Mouse (Mus musculus) embryonic facial prominence, embryonic 13.5 days (tissue): Measurements from ENCODE around the gene Golm1. TPM values are rescaled to one million over a fixed set of nuclear protein-coding genes. Genes with fewer than 3 reads are reported as not detected.
"Not testable (repeated sequence)": the region's sequence is repeated elsewhere in the genome, so short reads cannot be mapped to it uniquely, and the experiment has no call there.

Experiments used
- ATAC-seq: fragments of 200-750 bp; cut with Nextera tagmentation; 2 replicates; pipeline ENCODE4 v1.8.0; 2017; ENCODE audit warnings: low read depth; ENCODE audit not compliant: insufficient number of reproducible peaks, insufficient read depth, low FRiP score, low TSS enrichment
- H3K27ac ChIP-seq: fragments of 300-500 bp; sonication (generic); 2 replicates; pipeline ENCODE4 v1.5.1; 2015; ENCODE audit warnings: moderate library complexity, mild to moderate bottlenecking, inconsistent platforms
- H3K27me3 ChIP-seq: fragments of 300-500 bp; sonication (generic); 2 replicates; pipeline ENCODE4 v1.6.1; 2015; ENCODE audit warnings: mild to moderate bottlenecking, inconsistent platforms
- H3K36me3 ChIP-seq: fragments of 300-500 bp; sonication (generic); 2 replicates; pipeline ENCODE4 v1.6.1; 2015; ENCODE audit warnings: mild to moderate bottlenecking, inconsistent platforms
- H3K4me1 ChIP-seq: fragments of 300-500 bp; sonication (generic); 2 replicates; pipeline ENCODE4 v1.6.1; 2015; ENCODE audit warnings: inconsistent platforms
- H3K4me2 ChIP-seq: fragments of 300-500 bp; sonication (generic); 2 replicates; pipeline ENCODE4 v1.6.1; 2015; ENCODE audit warnings: moderate library complexity, mild to moderate bottlenecking, inconsistent platforms
- H3K4me3 ChIP-seq: fragments of 300-500 bp; sonication (generic); 2 replicates; pipeline ENCODE4 v1.5.1; 2015; ENCODE audit warnings: mild to moderate bottlenecking, inconsistent platforms
- H3K9ac ChIP-seq: fragments of 300-500 bp; sonication (generic); 2 replicates; pipeline ENCODE4 v1.6.1; 2015; ENCODE audit warnings: mild to moderate bottlenecking, inconsistent platforms
- H3K9me3 ChIP-seq: fragments of 300-500 bp; sonication (generic); 2 replicates; pipeline ENCODE4 v1.6.1; 2016; ENCODE audit warnings: inconsistent platforms
- WGBS: fragments of 180-500 bp; shearing (Covaris S2); methylation state at CpG from one replicate; pipeline ENCODE4 v1.1.7; 2015; ENCODE audit warnings: mixed read lengths; 5-methylcytosine and 5-hydroxymethylcytosine counted together
- polyA plus RNA-seq: library from polyadenylated mRNA; unstranded; fragments of >200 nt; fragmentation: Nextera tagmentation; extraction: Ambion mirVana; gene quantifications from 2 replicates; pipeline ENCODE4 v1.2.1, GENCODE M21; 2015

Golm1 gene
- 44.7 and 46.0 TPM in 2 replicates for polyA plus RNA-seq

DNA sequence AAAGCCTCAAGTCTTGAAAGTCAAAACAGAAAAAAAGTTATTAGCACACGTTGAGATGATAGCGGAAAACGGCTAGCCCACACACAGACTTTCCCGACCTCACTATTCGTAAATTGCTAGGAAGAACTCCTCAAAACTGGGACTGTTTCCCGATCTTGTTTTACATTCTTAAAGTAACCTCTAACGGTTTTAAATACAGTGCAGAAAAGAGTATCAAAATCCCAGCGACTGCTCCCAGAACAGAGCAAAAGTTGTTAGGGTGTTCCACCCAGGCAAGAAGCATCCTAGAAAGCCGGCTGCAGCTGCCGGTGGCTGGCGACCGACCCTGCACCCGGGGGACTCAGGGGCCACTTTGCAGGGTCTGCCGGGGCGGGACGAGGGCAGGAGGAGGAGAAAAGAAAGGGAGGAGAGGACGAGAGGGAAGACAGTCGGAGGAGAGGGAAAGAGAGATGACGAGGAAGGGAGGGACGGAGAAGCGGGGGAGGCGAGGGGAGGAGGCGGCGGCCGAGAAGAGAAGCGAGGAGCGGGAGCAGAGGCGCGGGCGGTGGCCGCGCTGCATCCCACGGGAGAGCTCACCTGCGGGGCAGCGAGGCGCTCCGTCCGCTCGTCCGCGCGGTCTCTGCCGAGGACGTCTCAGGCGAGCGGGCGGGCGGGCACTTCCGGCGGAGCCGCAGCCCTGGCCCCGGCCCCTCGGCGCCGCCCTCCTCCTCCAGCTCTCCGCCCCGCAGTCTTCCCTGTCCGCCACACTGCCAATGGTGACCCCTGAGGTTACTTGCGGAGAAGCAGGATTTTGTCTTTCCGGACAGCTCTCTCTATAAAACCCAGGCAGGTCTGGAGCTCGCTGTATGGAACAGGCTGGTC lies at the start of gene Golm1:
Gene Golm1 (minus strand): TSS at position 661 of the 861 bp plus-strand sequence.
- peaks cover 17% of the 10 kb centered on the region for H3K4me1 ChIP-seq
- H3K27me3 ChIP-seq: no peaks in the 10 kb centered on the region
- no peaks in the 10 kb centered on the region for H3K9me3 ChIP-seq
- under 1% methylated on average over 49 of the region's 61 CpGs for WGBS
- H3K4me3 ChIP-seq: peak within 1 kb of the TSS; percentile 71
- peak within 1 kb of the TSS; percentile 79 for H3K4me2 ChIP-seq
- no peaks in the 10 kb centered on the region for H3K36me3 ChIP-seq
- H3K9ac ChIP-seq: peak within 1 kb of the TSS; percentile 83
- 0 out of 2 replicates have a peak, but pooled peaks have one; percentile 27 for ATAC-seq
- peak within 1 kb of the TSS; percentile 85 for H3K27ac ChIP-seq

DNA sequence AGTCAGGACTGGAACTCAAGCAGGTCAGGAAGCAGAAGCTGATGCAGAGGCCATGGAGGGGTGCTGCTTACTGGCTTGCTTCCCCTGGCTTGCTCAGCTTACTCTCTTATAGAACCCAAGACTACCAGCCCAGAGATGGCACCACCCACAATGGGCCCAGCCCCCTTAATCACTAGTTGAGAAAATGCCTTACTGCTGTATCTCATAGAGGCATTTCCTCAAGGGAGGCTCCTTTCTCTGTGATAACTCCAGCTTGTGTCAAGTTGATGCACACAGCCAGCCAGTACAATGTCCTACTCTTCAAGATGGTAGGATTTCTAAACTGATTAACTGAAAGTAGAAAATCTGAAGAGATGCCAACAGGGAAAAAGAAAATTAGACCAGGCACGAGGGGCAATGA lies 46.5 kb upstream of the Golm1 start:
- 89% methylated on average over 1 of the region's 1 CpGs for WGBS
- not testable (repeated sequence) for H3K4me2 ChIP-seq, H3K27me3 ChIP-seq, H3K4me3 ChIP-seq, ATAC-seq, H3K9ac ChIP-seq, H3K36me3 ChIP-seq, H3K9me3 ChIP-seq, H3K27ac ChIP-seq
- H3K4me1 ChIP-seq: peaks cover 19% of the 10 kb centered on the region

DNA sequence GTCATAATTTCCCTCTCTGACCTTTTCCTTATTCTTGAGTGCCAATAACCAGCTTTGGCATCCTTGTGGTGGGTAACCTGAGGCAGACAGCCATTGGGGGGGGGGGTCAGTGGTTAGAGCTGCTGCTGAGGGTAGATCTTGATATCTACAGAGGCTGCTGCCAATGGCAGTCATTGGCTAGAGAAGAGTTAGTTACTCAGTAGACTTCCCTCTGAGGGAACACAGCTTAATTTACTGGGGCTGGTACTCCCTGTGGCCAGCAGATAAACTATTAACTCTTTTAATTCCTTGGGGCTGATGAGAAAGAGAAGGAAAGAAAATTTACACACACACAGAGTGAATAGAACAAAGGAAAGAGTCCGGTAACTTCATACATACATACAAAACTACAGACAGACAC lies 43.9 kb upstream of the Golm1 start:
- no peak for ATAC-seq
- peak overlapping the region; percentile 64; the same call in 1 of the 2 replicates for H3K27ac ChIP-seq
- 92% methylated on average over 1 of the region's 1 CpGs for WGBS

GRCm38 (mm10) chr13:59718857-59719440 lies 43.3 kb upstream of the Golm1 start:
- H3K4me2 ChIP-seq: peak overlapping the region; percentile 2; the same call in 1 of the 2 replicates
- H3K9ac ChIP-seq, ATAC-seq, H3K4me3 ChIP-seq, H3K9me3 ChIP-seq, H3K36me3 ChIP-seq, H3K27me3 ChIP-seq: not testable (repeated sequence)
- 19% methylated on average over 6 of the region's 6 CpGs for WGBS
- peaks cover 12% of the 10 kb centered on the region for H3K4me1 ChIP-seq
- H3K27ac ChIP-seq: peak overlapping the region; percentile 64; the same call in 1 of the 2 replicates

More for the DNA sequence above, 43.9 kb upstream of the Golm1 start:
- H3K9me3 ChIP-seq: no peaks in the 10 kb centered on the region
- H3K4me2 ChIP-seq: peak overlapping the region; percentile 2; the same call in 1 of the 2 replicates
- H3K4me3 ChIP-seq: no peak overlapping the region
- no peaks in the 10 kb centered on the region for H3K36me3 ChIP-seq
- no peaks in the 10 kb centered on the region for H3K27me3 ChIP-seq
- H3K4me1 ChIP-seq: peaks cover 12% of the 10 kb centered on the region
- no peak overlapping the region for H3K9ac ChIP-seq

DNA sequence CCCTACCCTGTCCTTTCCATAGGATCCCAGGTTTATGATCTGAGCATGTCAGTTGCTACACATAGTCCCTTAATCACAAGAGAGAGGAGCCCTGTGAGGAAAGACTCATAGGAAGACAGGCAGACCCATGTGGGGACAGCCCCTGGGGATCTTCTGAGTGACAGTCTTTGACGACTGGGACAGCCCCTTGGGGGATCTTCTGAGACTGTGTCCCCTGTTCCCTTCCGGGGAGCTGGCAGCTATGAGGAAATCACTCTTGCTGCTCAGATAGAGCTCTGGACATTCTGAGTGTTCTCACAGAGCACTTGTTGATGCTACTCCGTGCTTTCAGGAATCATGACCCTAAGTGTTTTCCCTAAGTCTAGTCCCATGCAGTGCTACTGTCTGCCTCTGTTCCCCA lies 38.1 kb upstream of the Golm1 start:
- 0 out of 2 replicates have a peak, but pooled peaks cover 2% of the 10 kb centered on the region for H3K4me1 ChIP-seq
- H3K4me2 ChIP-seq: no peak overlapping the region
- no peaks in the 10 kb centered on the region for H3K36me3 ChIP-seq
- H3K27me3 ChIP-seq: peaks cover 3% of the 10 kb centered on the region; the same call in 1 of the 2 replicates
- H3K9me3 ChIP-seq: no peaks in the 10 kb centered on the region
- WGBS: 29% methylated on average over 3 of the region's 3 CpGs
- H3K4me3 ChIP-seq: no peak overlapping the region
- no peak overlapping the region for H3K9ac ChIP-seq
- H3K27ac ChIP-seq: no peak overlapping the region
- ATAC-seq: no peak

DNA sequence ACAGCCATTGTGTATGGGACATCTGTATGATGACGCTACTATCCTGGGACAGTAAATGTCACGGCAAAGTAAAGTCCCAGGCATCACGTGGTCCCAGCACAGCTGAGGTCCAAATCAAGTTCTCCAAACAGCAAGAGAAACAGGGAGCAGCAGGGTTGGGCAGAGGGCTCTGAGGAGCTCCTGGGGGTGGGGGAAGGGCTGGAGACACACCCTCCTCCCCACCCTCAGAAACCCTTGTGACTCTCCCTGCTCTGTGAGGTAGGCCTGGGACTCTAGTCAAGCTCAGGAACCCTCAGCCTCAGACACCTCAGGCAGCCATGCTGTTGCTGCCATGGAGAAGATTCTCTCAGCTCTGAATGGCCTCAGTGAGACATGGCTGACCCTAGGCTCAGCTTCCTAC lies 36.4 kb upstream of the Golm1 start, which contains the start of gene Spata31d1b:
Gene Spata31d1b (plus strand): TSS at position 301 of the 400 bp plus-strand sequence.
- H3K4me1 ChIP-seq, ATAC-seq, H3K27ac ChIP-seq, H3K4me2 ChIP-seq, H3K4me3 ChIP-seq, H3K36me3 ChIP-seq, H3K9ac ChIP-seq, H3K27me3 ChIP-seq, H3K9me3 ChIP-seq: not testable (repeated sequence)
- WGBS: 67% methylated on average over 3 of the region's 3 CpGs

- no peak within 1 kb of the TSS for H3K4me2 ChIP-seq
- no peak within 1 kb of the TSS for H3K9ac ChIP-seq
- no peak within 1 kb of the TSS for H3K27ac ChIP-seq
- WGBS: 86% methylated on average over 15 of the region's 15 CpGs
- H3K4me3 ChIP-seq: no peak within 1 kb of the TSS
- 0 out of 2 replicates have a peak, but pooled peaks cover 6% of the 10 kb centered on the region for H3K4me1 ChIP-seq
- no peaks in the 10 kb centered on the region for H3K9me3 ChIP-seq
- ATAC-seq: no peak
- H3K36me3 ChIP-seq: no peaks in the 10 kb centered on the region
- H3K27me3 ChIP-seq: peaks cover 3% of the 10 kb centered on the region; the same call in 1 of the 2 replicates
Observed at GRCm38 (mm10) chr13:59710230-59710629, 34.6 kb upstream of the Golm1 start, which contains the start of gene Spata31d1a. TSS of gene Spata31d1a (minus strand) at chr13:59710330.

DNA sequence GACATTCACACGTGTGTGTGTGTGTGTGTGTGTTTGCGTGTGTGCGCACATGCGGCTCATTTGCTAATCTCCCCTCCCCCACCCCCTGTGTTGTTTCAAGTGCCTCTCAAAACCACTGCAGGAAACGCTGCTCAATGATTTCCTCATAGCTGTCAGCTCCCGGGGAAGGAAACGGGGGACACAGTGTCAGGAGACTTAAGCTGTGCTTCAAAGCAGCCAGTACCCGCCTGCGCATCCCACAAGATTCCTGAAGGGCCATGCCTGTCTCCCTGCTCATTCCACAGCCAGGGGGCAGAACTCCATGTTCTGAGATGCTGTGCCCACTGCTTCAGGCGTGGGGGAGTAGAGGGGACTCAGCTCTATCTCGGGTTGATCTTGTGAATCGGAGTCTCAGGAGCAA lies 29.0 kb upstream of the Golm1 start:
- ATAC-seq: no peak
- Histone ChIP-seq H3K36me3 (no peaks in the 10 kb centered on the region), H3K4me3 (no peak overlapping the region), H3K4me2 (no peak overlapping the region), H3K4me1 (peaks cover 13% of the 10 kb centered on the region), H3K9me3 (no peaks in the 10 kb centered on the region), H3K27ac (no peak overlapping the region), H3K27me3 (no peaks in the 10 kb centered on the region), H3K9ac (0 out of 2 replicates have a peak overlapping the region, but pooled peaks have one; percentile 3)
- WGBS: 42% methylated on average over 12 of the region's 12 CpGs

- no peak for ATAC-seq
- Histone ChIP-seq H3K4me1 (peaks cover 10% of the 10 kb centered on the region), H3K9ac (no peak overlapping the region), H3K36me3 (no peaks in the 10 kb centered on the region), H3K4me2 (no peak overlapping the region), H3K9me3 (no peaks in the 10 kb centered on the region), H3K27me3 (no peaks in the 10 kb centered on the region), H3K27ac (no peak overlapping the region), H3K4me3 (no peak overlapping the region)
- WGBS: 85% methylated on average over 12 of the region's 12 CpGs
Observed at GRCm38 (mm10) chr13:59703514-59703913, 27.9 kb upstream of the Golm1 start.

DNA sequence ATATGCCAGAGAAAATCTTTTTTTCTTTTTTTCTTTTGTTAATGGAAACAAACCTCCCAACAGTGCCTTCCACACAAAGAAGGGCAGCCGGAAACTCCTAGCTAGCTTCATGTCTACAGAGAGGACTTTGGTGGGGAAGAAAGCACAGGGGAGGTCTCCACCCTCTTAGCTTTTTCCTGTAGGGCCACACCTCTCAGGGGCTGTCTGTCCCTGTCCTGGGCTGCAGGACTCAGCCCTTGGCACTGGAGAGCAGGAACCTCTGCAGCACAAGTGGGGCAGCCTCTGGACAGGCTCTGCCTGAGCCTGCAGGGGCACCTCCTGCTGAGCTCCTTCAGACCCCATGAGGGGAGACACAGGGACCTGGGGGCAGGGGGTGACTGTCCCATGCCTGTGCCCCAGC lies 24.5 kb upstream of the Golm1 start:
- not testable (repeated sequence) for H3K36me3 ChIP-seq, H3K9me3 ChIP-seq, ATAC-seq, H3K4me3 ChIP-seq, H3K4me2 ChIP-seq, H3K4me1 ChIP-seq, H3K9ac ChIP-seq, H3K27me3 ChIP-seq
- WGBS: 42% methylated on average over 1 of the region's 1 CpGs
- peak overlapping the region; percentile 41; the same call in 1 of the 2 replicates for H3K27ac ChIP-seq

DNA sequence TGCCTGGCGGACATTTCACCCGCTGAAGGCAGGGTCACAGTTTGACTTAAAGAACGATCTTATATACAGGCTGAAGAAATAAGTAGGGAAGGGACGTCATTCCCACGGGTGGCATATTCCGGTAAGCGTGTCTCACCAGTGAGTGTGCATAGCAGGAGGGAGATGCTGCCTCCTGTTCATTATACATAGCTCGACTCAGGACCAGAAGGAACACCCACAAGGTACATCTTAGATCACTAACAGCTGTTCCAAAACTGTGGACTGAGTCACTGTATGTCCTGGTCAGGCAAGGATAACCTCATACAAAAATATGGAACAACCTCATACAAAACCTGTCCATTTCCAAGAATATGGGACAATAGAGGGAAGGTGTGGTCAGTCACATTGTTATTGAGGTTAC lies 23.5 kb upstream of the Golm1 start:
- no peak overlapping the region for H3K27ac ChIP-seq
- H3K9me3 ChIP-seq: no peaks in the 10 kb centered on the region
- H3K4me2 ChIP-seq: no peak overlapping the region
- 92% methylated on average over 8 of the region's 8 CpGs for WGBS
- H3K4me3 ChIP-seq: no peak overlapping the region
- no peaks in the 10 kb centered on the region for H3K27me3 ChIP-seq
- H3K4me1 ChIP-seq: no peaks in the 10 kb centered on the region
- no peak for ATAC-seq
- no peaks in the 10 kb centered on the region for H3K36me3 ChIP-seq
- H3K9ac ChIP-seq: no peak overlapping the region
